Mouse (Mus musculus) kidney, postnatal 0 days (tissue): ENCODE data around the gene Myocos. TPM values are rescaled to one million over a fixed set of nuclear protein-coding genes. Genes with fewer than 3 reads are reported as not detected.

ENCODE experiments used
- ATAC-seq: fragments of 200-750 bp; cut with Nextera tagmentation; replicated peaks from 2 replicates; pipeline ENCODE4 v1.8.0; 2017; ENCODE audit warnings: low read depth, moderate number of reproducible peaks, moderate TSS enrichment, moderate library complexity; ENCODE audit not compliant: low FRiP score
- DNase-seq: peaks from one replicate; pipeline ENCODE4 v3.0.0-alpha.2; 2016; ENCODE audit warnings: low spot score
- H3K27ac ChIP-seq: fragments of 300-500 bp; sonication (generic); 2 replicates; pipeline ENCODE4 v1.5.1; 2014; ENCODE audit warnings: mild to moderate bottlenecking
- H3K27me3 ChIP-seq: fragments of 300-500 bp; sonication (generic); 2 replicates; pipeline ENCODE4 v1.6.1; 2014; ENCODE audit warnings: low read length, mixed read lengths; ENCODE audit not compliant: insufficient read depth
- H3K36me3 ChIP-seq: fragments of 300-500 bp; sonication (generic); 2 replicates; pipeline ENCODE4 v1.6.1; 2014; ENCODE audit warnings: low read length, mixed read lengths; ENCODE audit not compliant: insufficient read depth
- H3K4me1 ChIP-seq: fragments of 300-500 bp; sonication (generic); replicated peaks from 2 replicates; pipeline ENCODE4 v1.6.1; 2014; ENCODE audit warnings: antibody characterized with exemption, low read length, mixed read lengths; ENCODE audit not compliant: insufficient read depth
- H3K4me2 ChIP-seq: fragments of 300-500 bp; sonication (generic); 2 replicates; pipeline ENCODE4 v1.6.1; 2014; ENCODE audit warnings: mild to moderate bottlenecking, low read length, moderate library complexity, mixed read lengths
- H3K4me3 ChIP-seq: fragments of 300-500 bp; sonication (generic); replicated peaks from 2 replicates; pipeline ENCODE4 v1.5.1; 2014; ENCODE audit warnings: low read depth, low read length
- H3K9ac ChIP-seq: fragments of 300-500 bp; sonication (generic); 2 replicates; pipeline ENCODE4 v1.6.1; 2014; ENCODE audit warnings: low read depth, low read length
- H3K9me3 ChIP-seq: fragments of 300-500 bp; sonication (generic); replicated peaks from 2 replicates; pipeline ENCODE4 v1.6.1; 2016; ENCODE audit warnings: low read length, inconsistent platforms, mixed read lengths
- CTCF ChIP-seq: IDR thresholded peaks from 2 replicates; pipeline ENCODE4 v1.5.1; 2016; ENCODE audit warnings: antibody characterized with exemption, low read depth, mild to moderate bottlenecking, moderate library complexity
- WGBS: fragments of 180-500 bp; shearing (Covaris S2); extraction: QIAGEN DNeasy Blood & Tissue Kit; methylation state at CpG from one replicate; pipeline ENCODE4 v1.1.7; 2014; 5-methylcytosine and 5-hydroxymethylcytosine counted together
- polyA plus RNA-seq: library from polyadenylated mRNA; unstranded; fragments of >200 nt; fragmentation: Nextera tagmentation; extraction: Ambion mirVana; gene quantifications from 2 replicates; pipeline ENCODE4 v1.2.1, GENCODE M21; 2015

The Myocos gene
- polyA plus RNA-seq, 1 experiment from 2014 or later = not detected

- WGBS = 54% methylated on average over 7 of the region's 7 CpGs
- DNase-seq = no peak
- H3K4me2 ChIP-seq = no peak overlapping the region
Observed at GRCm38 (mm10) chr1:162625229-162625628, 32.8 kb downstream of the Myocos start.

GRCm38 (mm10) chr1:162623895-162624294, 34.1 kb downstream of the Myocos start:
- ATAC-seq = no peak
- no peak overlapping the region for H3K27ac ChIP-seq
- no peak for DNase-seq
- no peak overlapping the region for H3K4me2 ChIP-seq
- no peaks in the 10 kb centered on the region for H3K27me3 ChIP-seq
- H3K4me1 ChIP-seq = no peaks in the 10 kb centered on the region
- TF ChIP-seq CTCF = no peak
- no peak overlapping the region for H3K9ac ChIP-seq
- H3K36me3 ChIP-seq = no peaks in the 10 kb centered on the region
- 28% methylated on average over 4 of the region's 4 CpGs for WGBS
- no peaks in the 10 kb centered on the region for H3K9me3 ChIP-seq
- H3K4me3 ChIP-seq = no peak overlapping the region

More at GRCm38 (mm10) chr1:162625229-162625628, 32.8 kb downstream of the Myocos start:
- Histone ChIP-seq H3K9me3 (no peaks in the 10 kb centered on the region), H3K36me3 (no peaks in the 10 kb centered on the region), H3K4me1 (no peaks in the 10 kb centered on the region), H3K9ac (no peak overlapping the region), H3K27me3 (no peaks in the 10 kb centered on the region), H3K27ac (no peak overlapping the region), H3K4me3 (no peak overlapping the region)
- ATAC-seq = no peak
- TF ChIP-seq CTCF = no peak

GRCm38 (mm10) chr1:162620487-162620886, 37.5 kb downstream of the Myocos start:
- 67% methylated on average over 4 of the region's 4 CpGs for WGBS
- H3K36me3 ChIP-seq = no peaks in the 10 kb centered on the region
- no peaks in the 10 kb centered on the region for H3K27me3 ChIP-seq
- DNase-seq (no peak), ATAC-seq (no peak)
- no peaks in the 10 kb centered on the region for H3K4me1 ChIP-seq
- no peak overlapping the region for H3K4me3 ChIP-seq
- no peak overlapping the region for H3K4me2 ChIP-seq
- no peak overlapping the region for H3K9ac ChIP-seq
- peak; percentile 59 for TF ChIP-seq CTCF
- no peaks in the 10 kb centered on the region for H3K9me3 ChIP-seq
- H3K27ac ChIP-seq = no peak overlapping the region

- Histone ChIP-seq H3K9me3 (no peaks in the 10 kb centered on the region), H3K4me2 (no peak overlapping the region), H3K9ac (no peak overlapping the region), H3K27ac (no peak overlapping the region), H3K4me1 (no peaks in the 10 kb centered on the region), H3K27me3 (no peaks in the 10 kb centered on the region), H3K4me3 (no peak overlapping the region), H3K36me3 (no peaks in the 10 kb centered on the region)
- peak; percentile 14 for DNase-seq
- 79% methylated on average over 1 of the region's 1 CpGs for WGBS
- no peak; the same call in 1 of the 2 replicates for ATAC-seq
- no peak for TF ChIP-seq CTCF
Observed at GRCm38 (mm10) chr1:162615511-162615910, 42.5 kb downstream of the Myocos start.

- DNase-seq = no peak
- Histone ChIP-seq H3K27ac (no peak overlapping the region), H3K9ac (no peak overlapping the region), H3K4me3 (no peak overlapping the region), H3K9me3 (no peaks in the 10 kb centered on the region), H3K4me1 (no peaks in the 10 kb centered on the region), H3K27me3 (no peaks in the 10 kb centered on the region), H3K36me3 (no peaks in the 10 kb centered on the region), H3K4me2 (no peak overlapping the region)
- no peak for TF ChIP-seq CTCF
- ATAC-seq = no peak
- WGBS = 78% methylated on average over 4 of the region's 4 CpGs
Observed at GRCm38 (mm10) chr1:162611191-162611590, 46.8 kb downstream of the Myocos start.

GRCm38 (mm10) chr1:162609633-162610250, 48.3 kb downstream of the Myocos start:
- Histone ChIP-seq H3K4me3 (no peak overlapping the region), H3K27ac (no peak overlapping the region), H3K27me3 (no peaks in the 10 kb centered on the region), H3K4me2 (no peak overlapping the region), H3K9me3 (no peaks in the 10 kb centered on the region), H3K9ac (no peak overlapping the region), H3K36me3 (no peaks in the 10 kb centered on the region), H3K4me1 (no peaks in the 10 kb centered on the region)
- WGBS = 46% methylated on average over 9 of the region's 9 CpGs
- no peak for TF ChIP-seq CTCF
- no peak for ATAC-seq
- no peak for DNase-seq

- Histone ChIP-seq H3K9me3 (no peaks in the 10 kb centered on the region), H3K4me2 (no peak overlapping the region), H3K4me3 (no peak overlapping the region), H3K4me1 (no peaks in the 10 kb centered on the region), H3K9ac (no peak overlapping the region), H3K36me3 (no peaks in the 10 kb centered on the region), H3K27ac (no peak overlapping the region), H3K27me3 (no peaks in the 10 kb centered on the region)
- DNase-seq (no peak), ATAC-seq (no peak)
- no peak for TF ChIP-seq CTCF
- WGBS = 11% methylated on average over 1 of the region's 1 CpGs
Observed at GRCm38 (mm10) chr1:162608127-162608526, 49.9 kb downstream of the Myocos start.
